Mouse (Mus musculus): ENCODE results near the gene Glis3.
A peak's percentile ranks its signal among the peaks of the same experiment; 100 is the strongest.

Glis3 gene

DNA sequence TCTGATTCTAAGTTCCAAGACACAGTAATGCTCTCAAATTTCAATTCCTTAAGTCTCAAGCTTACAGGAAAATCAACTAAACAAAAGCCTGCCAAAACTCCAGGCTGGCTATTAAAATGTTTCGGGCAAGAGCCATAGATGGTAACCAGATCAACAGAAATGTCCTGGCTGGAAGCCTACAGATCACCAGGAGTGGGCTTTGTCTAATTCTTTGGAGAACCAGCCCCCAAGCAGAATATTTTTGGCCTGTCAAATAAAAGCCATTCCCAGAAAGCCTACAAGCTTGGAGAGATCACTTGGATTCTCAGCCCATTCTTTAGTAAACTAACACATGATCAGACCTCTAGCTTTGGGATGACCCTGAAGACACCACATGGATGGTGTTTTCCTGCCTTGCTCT is 303.5 kb downstream of the Glis3 start:
- DNase-seq = no peak

DNA sequence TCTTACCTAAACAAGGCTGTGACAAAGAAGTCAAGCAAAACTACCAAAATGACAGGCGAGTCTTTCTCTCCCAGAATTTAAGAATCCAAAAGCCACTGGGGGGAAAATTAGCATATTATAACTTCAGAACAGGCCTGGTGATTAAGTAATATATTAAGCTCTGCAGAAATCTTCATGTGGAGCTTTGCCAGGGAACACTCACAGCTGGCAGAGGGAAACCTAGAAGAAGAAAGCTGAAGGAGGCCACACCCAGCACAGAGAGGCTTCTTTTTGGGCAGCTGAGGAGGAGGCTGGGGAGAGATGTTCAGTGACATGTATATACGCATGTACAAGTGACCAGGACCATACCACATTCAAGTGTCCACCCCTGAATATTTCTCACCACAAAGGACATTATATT is 304.1 kb downstream of the Glis3 start:
- DNase-seq = peak; percentile 33

DNA sequence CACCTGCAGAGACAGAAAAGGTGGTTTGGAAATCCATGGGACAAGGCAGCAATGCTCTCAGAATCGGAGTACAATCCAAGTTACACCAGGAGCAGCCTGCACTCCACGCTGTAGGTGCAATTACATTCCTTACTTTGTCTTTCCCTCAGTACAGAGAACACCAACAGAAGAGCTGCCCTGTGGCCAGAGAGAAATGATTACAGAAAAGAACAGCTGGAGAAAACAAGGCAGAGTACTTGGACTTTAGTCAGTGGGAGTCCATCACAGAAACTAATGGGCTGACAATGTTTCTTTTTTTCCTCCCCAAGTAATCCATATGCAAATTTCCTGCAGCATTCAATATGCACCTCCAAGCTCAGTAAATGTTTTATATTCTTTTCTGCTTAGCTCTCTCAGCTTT is 305.4 kb downstream of the Glis3 start:
- no peak for DNase-seq

DNA sequence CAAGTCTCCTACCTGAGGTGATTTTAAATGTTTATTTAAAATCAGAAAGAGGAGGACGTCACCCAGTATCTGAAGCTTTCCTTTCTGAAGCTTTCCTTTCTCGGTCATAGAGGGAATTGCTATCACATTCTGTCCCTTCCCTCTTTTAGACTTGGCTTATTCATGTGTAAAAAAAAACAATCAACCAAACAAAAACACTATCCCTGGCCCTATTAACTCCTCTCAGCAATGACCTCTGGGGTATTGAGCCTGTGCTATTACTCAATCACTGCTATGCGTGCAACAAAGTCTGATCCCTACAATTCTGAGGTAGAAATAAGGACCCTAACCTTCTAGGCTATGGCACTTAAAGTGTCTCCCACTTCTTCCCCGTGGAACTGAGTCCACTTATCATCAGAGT is 311.7 kb downstream of the Glis3 start:
- DNase-seq = no peak

DNA sequence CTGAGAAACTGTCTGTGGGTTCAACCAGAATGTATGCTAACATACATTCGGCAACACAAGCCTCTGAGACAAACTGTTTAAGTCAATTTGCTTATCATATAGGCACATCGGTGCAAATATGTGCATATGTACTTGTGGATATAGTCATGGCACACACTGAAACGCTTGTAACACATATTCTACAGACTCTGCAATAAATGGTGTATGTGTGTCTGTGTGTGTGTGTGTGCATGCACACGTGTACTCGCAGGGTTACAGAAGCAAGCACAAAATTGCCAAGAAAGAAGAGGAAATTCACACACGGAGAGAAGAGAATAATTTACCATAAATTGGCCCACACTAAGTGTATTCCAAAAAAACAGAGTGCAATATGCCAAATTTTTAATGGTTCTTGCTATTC is 312.6 kb downstream of the Glis3 start:
- no peak for DNase-seq

DNA sequence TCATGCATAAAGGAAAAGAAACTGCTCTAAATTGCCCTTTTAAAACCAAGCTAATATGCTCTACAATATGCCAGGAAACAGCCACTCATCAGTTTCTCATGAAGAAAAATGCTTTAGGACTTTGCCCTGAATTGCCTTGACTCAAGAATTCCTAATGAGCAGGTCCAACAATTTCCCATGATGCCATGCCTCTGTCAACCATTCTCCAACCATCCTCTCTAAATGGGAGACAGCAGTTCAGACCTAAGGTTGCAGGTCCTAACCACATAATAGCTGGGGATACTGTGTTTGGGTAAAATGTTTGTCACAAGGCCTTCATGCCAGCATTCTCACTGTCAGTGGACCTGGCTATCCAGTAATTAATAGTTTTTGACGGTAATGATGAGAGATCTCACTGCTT is 313.1 kb downstream of the Glis3 start:
- DNase-seq = peak; percentile 59

DNA sequence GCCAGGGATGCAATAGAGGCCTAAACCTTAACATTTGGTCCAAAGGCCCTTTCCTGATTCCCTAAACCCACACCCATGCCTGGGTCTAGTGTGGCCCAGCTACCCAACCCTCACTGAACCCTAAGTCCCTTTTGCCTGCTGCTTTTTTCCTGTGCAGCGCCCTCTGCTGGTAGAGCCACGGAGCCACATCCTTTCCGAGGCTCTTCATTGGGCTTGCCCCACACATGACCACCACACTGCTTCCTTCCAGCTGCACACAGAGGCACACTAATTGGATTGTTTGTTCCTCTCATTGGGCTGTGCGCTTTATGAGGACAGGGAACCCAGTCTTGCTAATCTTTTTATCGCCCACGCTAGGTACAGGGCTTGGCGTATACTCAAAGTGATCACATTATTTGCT is 314.0 kb downstream of the Glis3 start:
- no peak for DNase-seq

DNA sequence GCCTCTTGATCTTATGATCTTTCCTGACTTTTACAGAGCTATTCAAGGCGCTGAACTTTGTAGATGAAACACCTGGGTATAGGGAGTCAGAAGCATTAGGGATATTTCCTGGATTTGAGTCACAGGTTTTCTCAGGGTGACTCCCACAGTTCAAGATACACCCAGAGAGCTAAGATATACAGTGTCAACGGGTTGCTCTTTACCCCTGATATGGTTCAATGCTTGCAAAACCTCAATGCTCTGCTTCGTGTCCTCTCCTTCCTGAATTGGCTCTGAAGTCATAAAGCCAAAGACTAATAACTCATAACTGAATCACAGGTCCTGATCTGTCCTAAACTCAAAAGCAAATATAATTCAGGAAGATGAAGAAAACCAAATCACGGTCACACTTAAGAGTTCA is 319.0 kb downstream of the Glis3 start:
- DNase-seq = no peak

DNA sequence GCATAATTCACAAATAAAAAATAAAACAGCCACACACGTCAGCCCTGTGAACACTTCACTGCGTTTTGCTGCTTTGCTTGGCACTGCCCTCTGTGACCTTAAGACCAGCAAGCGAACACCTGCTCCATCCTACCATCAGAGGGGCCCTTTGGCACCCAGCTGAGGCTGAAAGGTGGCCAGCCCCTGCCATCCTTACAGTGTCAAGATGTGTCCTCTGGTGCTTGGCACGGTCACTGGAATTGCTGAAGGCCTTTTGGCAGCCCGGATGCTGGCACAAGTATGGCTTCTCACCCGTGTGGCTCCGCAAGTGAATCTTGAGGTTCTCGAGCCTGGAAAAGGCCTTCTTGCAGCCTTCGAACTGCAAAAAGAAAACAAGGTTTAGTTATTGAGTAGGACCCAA is 322.3 kb downstream of the Glis3 start:
- no peak for DNase-seq

DNA sequence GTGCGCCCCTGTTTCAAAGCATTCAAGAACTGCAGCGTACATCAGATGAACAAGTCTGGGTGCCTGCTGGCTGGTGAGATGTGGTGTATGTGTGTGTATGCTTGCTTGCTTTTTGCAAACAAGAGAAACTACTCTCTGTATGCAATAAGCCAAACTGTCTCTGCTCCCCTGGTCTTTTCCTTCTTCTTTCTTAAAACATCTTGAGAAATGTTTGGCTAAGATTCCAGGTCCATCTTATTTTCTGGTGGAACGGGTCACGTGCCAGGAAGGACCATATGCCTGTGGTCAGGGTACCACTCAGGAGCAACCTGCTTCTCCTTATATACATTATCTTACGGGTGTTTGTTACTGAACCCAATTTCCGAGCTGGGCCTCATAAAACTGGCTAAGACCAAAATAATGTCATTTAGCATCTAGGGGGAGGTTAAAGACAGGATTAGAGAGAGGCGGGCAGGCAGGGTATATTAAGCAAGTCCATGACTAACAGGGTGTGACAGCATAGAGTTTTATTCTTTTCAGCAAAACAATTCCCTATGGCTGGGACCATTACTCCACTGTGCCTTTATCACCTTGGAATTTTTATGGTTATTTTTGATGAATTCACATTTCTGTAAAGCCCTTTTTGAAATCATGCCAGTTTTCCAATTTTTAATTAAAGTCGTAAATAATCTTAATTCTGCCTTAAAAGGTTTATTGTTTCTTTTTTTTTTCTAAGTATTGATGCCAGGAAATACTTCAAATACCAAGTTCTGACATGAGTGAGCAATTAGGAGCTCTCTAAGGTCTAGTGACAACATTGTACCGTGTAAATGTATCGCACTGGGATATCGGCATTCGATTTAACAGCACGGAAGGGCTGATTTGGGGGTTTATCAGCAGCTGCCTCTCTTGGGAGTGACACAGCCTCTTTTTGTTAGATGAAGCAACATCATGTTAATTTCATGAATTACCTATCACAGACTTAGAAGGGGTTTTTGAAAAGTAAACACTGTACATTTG is 328.5 kb downstream of the Glis3 start:
- DNase-seq = no peak

DNA sequence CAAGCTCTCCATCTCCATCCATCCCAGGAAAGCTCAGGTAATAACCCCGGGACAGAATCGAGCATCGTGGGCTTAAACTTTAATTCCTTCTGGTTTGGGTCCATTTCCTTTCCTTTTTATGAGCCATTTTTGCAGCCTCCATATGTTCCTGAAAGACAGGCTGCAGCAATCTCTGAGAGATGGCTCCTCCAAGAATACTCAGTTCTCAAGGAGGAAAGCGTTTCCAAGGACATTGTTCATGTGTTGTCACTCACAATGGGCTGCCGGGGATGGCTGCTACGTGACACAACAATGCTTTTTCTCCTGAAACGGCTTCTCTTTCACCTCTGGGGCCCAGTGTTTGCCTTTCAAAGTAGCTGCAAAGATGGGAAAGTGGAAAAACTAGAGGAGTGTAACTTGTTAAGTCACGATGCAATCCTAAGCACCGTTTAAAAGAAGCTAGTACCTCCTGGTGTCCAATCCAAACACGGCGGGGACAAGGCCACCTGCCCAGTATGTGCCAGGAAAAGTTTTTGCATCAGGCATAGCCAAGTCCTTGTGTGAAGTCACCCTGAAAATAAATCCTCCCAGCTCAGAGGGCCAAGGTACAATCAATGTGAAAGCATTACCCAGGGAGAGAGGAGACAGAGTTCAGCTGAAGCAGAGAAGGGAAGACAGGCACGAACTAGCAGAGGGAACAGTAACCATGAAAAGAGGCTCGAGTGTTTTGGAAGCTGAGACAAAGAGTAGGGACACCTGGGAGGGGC is 332.6 kb downstream of the Glis3 start:
- peak; percentile 83 for DNase-seq

DNA sequence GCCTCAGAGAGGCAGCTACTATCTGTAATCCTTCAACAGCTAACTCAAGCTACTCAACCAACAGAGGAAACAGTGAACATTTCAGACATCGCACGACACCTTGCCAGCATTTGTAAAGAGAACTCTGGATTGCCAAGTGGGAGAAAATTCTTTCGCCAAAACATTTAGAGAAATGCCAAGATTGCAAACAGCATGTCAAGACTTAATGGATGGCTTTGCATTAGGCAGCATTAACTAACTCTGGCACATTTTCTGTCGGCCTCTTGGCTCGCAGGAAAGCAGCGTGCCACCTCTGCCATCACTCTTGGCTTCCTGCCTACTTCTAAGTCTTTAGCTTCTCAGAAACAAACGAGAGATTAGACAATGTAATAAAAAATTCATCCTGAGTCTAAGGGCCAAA is 336.2 kb downstream of the Glis3 start:
- no peak for DNase-seq

DNA sequence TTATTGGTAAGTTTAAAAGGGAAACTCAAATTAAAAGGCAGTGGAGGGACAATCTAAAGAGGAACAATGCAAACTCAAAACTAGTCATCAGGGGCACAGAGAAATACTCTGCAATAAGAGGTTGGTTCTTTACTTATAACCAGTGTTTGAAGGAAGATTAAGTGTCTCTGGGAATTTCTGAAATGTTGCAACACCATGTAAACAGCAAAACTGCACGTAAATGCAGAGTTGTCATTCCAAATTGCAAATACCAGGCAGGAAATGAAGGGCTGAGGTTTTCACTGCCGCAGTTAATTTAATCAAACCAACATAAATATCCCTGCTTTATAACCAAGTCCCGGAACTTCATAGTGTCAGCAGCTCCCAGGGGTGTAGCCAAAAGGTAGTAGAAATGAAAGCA is 342.3 kb downstream of the Glis3 start:
- DNase-seq = no peak

DNA sequence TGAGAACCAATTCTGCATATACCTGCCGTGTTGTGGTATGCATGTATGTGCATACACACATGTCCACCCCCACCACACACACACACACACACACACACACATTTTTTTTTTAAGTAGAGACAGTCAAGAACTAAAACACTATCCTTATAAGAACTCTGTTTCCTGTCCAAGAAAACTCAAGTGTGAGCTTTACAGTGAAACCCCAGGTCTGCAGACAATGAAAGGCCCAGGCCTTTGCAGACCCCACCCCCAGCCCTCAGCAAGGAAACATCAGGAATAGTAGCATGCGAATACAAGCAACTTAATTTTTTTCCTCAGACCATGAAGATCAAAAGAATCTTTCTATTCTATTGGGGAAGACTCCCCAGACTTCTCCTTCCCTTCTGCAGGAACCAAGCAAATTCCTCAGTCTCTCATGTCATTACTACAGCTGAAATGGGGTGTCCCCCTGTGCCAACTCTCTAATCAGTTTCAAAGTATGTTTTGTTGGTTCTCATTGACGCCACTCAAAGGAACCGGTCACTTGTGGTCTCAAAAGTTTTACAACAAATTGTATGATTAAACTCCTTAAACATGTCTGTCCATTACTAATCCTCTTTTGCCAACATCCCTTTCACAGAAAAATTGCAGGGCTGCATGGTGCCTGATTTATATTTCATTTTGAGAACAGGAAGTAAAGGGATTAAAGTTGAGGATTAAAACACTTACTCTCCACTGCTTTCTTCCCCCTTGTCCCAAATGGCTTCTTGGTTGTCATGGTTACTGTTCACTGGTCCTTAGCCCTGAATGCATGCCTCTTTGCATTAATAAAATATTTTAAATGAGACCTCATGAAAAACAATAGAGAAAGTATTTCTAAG is 343.0 kb downstream of the Glis3 start:
- no peak for DNase-seq

DNA sequence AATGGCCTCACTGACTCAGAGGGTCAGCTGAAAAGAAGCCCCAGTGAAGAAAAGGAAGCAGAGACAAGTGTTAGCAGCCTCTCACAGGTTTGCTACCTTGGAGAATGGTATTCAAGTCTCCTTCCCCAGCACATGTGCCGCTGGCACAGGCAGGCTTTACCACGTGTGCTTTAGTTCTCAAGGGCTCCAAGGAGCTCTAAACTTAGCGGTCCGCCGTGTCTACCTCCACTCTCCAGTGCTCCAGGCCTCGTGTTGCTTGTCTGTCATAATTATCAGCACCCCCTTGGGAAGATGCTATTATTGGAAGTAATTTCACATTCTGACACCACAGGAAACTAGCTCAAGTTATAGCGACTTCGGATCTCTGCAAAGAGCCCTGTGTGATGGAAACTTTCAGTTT is 344.0 kb downstream of the Glis3 start:
- DNase-seq = no peak

DNA sequence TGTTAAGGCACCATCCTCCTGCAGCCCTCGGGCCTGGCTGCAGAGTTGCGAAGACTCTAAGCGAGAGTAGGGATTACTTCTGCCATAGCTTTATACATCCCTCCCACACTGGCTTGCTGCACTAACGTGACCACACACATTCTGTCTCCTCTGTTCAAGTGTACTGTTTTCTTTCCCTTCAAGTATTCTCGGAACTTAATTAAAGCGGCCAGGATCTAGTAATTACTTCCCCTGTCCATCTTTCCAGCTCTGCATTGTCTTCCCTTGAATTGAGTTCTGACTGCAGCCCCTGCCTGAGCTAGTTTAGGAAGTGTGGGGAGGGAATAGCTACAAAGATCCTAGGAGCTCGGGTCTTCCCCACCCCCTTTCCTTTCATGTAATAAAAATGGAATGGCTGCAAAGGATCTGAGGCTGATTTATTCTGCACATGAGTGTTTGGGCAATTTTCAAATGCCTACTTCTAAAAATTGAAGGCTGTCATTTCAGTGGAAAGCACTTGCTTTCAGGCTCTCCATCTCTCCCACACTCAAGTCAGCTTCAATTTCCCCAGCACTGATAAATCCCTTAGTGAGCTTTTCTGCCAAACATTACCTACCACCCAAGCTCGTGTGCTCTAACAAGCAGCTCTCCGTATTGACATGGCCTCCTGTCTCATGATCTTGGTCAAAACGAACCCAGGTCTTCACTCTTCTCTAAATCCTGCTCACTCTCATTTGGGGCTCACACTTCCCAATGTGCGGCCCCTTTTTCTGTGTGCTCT is 346.7 kb downstream of the Glis3 start:
- no peak for DNase-seq

DNA sequence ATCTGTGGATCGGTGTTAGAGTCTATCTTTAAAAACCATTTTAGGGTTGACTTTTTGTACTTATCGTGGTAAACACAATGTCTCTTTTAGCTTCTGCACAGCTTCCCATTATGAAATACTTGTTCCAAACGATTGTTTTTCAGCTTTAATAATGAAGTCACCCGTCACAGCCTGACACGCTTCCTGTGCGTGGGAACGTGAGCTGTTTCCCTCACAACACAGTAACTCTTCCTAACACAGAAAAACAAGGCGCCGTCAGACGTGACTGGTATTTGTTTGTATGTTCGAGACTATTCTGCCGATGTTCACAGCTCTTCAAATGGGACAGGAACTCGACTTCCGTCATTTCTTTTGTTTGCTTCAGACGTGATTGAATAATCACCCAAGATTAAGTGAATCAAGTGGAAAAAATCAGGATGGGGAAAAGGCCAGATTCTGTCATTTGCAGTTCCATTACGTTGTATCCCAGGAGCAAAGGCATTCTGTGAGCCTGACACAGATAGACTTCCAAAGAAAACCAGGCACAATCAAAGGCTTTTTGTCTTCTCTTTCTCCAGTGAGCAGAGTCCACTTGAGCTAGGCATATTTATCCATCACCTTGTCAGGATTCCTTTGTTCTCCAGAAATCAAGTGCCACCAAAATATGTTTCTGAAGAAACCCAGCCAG is 351.3 kb downstream of the Glis3 start:
- DNase-seq = no peak

DNA sequence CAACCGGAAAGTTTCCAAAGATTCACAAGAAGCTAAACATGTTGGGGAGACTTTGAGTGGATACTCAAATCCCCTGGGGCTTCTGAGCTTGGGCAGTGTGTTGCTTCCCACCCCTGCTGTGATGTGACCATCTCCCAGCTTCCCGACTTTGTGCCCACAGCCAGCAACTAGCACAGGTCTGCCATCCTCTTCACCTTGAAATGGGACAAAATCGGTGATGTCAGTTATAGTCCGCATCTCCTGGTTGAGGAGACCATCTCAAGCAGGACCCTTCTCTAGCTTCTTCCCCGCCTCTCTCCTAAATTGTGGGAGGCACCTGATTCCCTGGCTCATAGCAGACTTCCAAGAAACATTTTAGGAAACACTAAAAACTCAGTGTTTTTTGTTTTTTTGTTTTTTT is 352.3 kb downstream of the Glis3 start:
- DNase-seq = no peak

DNA sequence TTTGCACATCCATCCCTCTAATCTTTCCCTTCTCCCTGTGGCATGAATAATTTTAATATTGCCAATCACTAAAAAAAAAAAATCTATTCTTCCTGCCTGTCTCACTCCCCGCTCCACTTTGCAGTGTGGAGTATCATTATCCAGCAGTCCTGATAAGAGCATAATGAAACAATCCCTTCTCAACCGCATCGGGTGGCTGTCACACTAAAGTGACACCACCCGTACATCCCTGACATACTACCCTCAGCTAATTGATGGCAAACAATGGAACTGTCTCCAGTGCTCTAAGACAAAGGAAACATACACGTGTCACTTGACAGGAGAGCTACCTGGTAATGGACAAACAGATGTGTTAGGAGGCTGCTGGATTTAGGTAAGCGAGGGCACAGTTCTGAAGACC is 373.8 kb downstream of the Glis3 start:
- DNase-seq = no peak

DNA sequence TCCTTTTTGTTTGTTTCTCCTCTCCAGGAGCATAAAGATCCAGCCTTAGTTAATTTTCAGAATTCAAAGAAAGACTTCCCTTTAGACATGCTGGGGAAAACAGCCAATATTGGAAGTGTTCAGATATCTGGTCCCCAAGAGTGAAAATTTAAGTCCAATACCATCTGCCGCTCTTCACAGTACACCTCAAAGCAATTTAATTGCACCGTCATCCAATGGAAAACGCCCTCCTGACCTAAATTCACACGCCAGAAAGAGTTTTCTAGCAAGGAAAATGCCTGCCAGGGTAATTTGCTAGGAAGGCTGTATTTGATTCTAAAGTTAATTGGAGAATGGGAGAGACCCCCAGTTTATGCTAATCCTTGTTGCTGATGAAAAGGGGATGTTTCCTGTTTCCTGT is 374.4 kb downstream of the Glis3 start:
- DNase-seq = no peak

DNA sequence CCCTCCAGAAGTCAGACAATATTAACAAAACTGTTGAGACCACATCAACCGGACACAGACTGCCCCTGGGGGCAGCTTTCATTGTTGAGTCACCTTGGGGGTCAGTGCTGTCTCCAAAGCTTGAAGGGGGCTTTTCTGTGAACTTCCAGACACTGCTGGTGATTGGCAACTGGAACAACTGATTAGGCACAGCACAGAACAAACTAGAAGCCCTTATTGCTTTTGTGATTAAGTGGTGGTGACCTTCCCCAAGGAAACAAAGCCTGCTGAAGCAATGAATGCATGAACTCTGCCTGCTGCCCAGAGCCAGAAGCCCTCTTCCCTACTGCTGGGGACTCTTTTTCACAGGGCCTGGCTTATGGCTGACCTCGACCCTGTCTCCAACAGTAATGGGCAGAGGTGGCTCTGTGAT is 377.0 kb downstream of the Glis3 start:
- no peak for DNase-seq

DNA sequence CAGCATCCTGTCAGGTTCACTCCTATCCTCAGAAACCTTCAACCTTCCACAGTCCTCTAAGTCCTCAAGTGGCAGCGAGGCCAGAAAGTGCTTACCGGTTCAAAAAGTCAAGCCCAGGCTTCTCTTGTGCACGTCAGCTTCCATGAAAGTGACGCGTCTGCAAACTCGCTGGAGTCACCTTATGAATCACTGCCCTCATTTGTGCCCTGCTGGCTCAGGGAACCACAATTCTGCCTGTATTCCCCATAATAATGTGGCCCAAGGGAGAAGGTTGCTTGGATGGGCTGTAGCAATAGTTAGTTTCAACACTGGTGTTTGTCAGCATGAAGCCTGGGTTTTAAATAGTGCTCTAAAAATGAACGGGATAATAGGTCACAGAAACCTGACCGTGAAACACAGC is 379.7 kb downstream of the Glis3 start:
- DNase-seq = no peak
